Mouse (Mus musculus) G1E (cell line): ENCODE measurements around the gene Yif1b.

ENCODE experiments used
- CTCF ChIP-seq: IDR thresholded peaks from 2 replicates; pipeline ENCODE4 v1.5.1; 2012; ENCODE audit warnings: low read depth, low read length, inconsistent platforms, mixed read lengths
- GATA1 ChIP-seq: IDR thresholded peaks from 2 replicates; pipeline ENCODE4 v1.6.1; 2012; ENCODE audit warnings: borderline replicate concordance, low read length, inconsistent platforms, mixed read lengths
- GATA2 ChIP-seq: IDR thresholded peaks from 2 replicates; pipeline ENCODE4 v1.6.1; 2012; ENCODE audit warnings: low read depth, low read length, inconsistent platforms, borderline replicate concordance

GRCm38 (mm10) chr7:29212199-29212765 is 25.8 kb upstream of the Yif1b start:
- TF ChIP-seq GATA1 (no peak), CTCF (no peak), GATA2 (no peak)
